Mouse (Mus musculus) 3T3-L1 (cell line): ENCODE measurements around the gene Syt2.
A peak's percentile ranks its signal among the peaks of the same experiment; 100 is the strongest.

Experiments
- DNase-seq: peaks from one replicate; pipeline ENCODE4 v3.0.0-alpha.2; 2015; ENCODE audit warnings: low read depth, low spot score

Syt2 gene

GRCm38 (mm10) chr1:134772821-134773220 lies 126.3 kb downstream of the Syt2 start:
- DNase-seq: no peak

DNA sequence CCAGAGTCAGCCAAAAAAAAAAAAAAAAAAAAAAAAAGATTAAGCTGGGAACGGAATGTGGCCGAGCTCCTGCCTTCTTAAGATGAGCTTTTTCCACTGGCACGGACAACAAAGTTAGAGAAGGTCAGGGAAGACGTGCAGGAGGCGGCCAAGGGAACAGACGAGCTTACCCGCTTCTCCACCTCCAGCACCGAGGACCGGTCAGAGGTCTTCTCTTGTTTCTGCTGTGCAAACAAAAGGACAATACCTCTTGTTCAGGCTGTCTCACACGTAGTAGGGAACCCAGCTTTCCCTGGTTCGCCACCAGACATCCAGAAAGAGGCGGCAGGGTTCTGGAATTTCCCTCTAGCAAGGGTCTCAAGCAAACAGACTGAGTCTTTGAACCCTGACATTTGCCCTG lies 126.8 kb downstream of the Syt2 start:
- DNase-seq: no peak

GRCm38 (mm10) chr1:134774247-134774646 lies 127.8 kb downstream of the Syt2 start:
- DNase-seq: no peak

DNA sequence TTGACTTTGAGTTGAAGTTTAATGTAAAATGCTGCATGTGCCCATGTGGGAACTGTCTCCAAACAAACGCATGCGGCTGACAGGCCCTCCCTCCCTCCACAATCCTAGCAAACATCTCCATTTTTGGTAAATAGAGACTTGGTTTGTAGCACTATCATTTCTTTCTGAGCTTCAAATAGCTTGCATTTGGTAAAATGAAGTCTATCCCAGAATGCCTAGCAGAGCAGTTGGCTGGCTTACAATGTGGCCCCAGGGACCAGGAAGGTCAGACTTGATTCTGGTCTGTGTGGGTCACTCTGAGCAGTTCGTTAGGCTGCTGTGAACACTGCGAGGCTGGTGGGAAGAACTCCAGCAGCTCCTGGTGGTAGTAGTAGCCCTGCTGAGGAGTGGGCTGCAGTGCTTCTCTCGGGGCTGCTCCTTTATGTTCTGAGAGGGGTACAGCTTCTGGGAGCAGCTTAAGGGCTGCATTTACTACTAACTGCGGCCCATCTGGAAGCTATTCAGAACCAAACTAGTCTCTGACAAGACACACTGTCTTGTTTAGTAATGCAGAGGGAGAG lies 128.3 kb downstream of the Syt2 start:
- DNase-seq: no peak

DNA sequence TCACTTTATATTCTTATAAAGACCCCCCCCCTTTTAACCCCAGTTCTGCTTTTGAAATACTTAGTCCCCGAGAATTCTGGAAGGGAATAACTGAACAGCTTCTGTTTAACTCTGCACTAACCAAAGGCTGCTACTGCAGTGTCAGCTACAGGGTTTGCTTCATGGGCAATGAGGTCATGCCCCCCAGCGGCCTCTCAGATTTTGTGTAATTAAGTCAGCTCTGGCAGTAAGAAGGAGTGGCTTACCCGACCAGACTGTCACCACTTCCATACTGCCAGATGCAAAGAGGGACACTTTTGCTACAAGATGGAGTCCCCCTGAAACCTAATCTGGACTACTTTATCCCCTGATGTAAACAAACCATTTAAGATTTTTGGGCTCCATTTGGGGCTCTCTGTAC lies 129.2 kb downstream of the Syt2 start:
- no peak for DNase-seq

DNA sequence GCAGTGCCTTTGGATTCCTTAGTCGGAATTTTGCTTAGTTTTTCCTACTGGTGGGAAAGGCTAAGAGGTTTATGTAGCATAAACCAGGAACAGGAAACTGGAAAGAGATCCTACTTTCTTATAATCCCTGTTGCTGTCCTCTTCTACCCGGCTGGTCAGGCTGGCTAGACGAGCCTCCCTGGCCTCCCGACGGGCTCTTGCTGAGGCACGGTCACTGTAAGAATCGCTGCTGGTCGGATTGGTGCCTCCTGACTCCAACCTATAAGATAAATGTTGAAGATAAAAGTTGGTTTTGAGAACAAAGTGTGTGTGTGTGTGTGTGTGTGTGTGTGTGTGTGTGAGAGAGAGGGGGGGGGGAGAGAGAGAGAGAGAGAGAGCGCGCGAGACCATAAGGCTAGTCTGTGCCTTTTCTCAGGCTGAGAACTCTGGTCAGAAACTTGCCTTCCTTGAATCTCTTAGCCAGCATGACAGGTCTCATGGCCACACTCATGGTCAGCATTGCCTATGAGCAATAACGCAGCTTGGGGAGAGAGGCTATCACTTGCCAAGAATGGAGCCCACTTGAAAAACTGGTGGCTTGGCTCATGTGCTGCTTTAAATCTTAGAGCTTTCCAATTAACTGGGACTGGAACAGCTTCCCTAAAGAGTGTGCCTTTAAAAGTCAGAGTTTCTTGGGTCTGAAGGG lies 130.9 kb downstream of the Syt2 start:
- DNase-seq: no peak

GRCm38 (mm10) chr1:134777936-134778548 lies 131.6 kb downstream of the Syt2 start:
- no peak for DNase-seq

- no peak for DNase-seq
Observed at GRCm38 (mm10) chr1:134782797-134783196, 136.3 kb downstream of the Syt2 start.

DNA sequence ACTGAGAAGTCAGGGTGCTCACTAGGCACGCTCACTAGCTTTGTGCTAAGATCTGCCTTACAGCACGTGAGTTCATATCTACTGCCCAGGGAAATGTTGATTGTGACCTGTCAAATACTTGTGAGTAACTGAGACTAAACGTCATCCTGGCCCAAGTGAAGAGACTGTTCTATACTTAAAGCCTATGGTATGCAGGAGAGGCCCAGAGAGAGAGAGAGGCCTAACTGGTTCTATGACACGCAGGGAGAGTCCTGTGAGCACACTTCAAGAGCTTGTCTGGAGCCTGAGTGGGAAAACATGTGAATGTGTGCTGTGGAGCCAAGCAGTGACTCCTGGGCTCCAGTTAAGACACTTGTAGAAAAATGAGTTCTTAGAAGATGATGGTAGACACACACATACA lies 137.5 kb downstream of the Syt2 start:
- no peak for DNase-seq

DNA sequence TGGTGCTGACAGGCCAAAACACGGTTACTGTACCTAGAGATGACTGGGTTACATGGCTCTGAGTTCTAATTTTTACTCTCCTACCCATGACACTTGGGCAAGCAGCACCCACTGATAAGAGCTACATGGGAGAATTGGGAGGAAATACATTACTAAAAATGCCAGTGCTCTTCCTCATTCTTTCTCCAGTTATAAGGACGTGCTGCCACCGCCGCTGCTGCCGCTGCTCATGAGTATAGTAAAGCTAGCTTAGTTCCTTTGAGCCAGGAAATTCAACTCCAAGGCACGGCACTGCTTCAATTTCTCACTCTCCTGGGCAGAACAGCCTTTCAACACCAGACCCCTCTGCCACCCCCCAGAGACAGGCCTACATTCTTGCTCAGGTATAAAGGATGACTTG lies 138.0 kb downstream of the Syt2 start:
- no peak for DNase-seq

DNA sequence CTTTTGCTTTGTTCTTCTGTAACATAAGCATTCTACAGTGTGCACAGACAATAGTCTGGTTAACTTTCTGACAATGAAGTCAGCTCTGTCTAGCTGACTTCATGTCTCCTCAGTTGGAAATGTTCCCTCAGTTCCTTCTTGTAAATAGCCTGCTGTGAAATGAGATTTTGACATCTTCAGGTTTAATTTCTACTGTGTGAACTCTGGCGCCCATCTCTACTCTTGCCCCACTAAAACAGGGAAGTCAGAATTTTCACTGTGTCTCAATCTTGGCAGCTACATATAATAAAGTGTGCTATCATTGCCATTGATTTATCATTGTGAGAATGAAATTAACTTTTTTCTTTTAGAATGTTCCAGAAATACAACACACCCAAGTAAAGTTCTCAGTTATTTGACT lies 138.4 kb downstream of the Syt2 start:
- DNase-seq: no peak

- DNase-seq: no peak
Observed at GRCm38 (mm10) chr1:134788096-134788495, 141.6 kb downstream of the Syt2 start.

DNA sequence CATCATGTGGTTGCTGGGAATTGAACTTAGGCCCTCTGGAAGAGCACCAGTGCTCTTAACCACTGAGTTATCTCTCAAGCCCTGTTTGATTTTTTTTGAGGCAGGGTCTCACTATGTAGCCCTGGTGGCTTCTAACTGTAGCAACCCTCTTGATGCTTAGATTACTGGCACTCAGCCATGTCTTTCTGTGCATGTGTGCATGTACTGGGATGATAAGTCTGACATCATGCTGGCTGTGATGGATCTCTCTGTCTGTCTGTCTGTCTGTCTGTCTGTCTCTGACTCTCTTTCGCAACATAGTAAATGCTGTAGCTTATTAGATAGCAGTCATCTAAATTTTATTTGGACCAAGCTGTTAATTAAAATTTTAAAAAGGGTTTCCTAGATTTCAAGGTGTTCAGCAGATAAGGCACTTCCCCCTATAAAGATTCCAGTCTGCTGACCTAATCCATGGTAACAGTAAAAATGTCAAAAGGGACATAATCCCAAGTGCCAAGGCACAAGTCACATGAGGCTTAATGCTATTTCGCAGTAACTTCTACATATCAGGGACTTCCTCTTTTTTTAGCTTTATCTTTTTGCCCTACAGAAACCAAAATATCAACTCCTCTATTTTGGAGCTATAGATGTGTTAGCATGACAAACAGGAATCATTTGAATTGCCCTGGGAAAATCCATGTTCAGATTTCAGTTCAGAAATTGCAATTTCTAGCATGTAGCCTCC lies 144.4 kb downstream of the Syt2 start:
- DNase-seq: no peak

DNA sequence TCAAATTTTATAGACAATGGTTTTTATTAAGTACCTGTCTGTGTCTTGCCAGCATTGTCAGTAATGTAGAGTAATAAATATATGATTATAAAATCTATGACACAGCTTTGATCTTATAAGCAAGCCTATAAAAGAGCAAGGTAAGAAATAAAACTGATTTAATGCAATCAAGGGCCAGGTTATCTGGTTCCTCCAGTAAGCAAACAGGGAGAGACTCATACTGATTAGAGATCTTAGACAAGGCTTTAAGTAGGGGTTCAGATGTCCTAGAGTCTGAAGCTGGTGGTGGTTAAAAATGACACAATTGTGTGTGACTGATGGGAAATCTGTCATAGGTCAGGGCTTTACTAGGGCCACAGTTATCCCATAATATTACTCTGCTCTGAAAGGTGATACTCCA lies 145.0 kb downstream of the Syt2 start:
- DNase-seq: no peak

DNA sequence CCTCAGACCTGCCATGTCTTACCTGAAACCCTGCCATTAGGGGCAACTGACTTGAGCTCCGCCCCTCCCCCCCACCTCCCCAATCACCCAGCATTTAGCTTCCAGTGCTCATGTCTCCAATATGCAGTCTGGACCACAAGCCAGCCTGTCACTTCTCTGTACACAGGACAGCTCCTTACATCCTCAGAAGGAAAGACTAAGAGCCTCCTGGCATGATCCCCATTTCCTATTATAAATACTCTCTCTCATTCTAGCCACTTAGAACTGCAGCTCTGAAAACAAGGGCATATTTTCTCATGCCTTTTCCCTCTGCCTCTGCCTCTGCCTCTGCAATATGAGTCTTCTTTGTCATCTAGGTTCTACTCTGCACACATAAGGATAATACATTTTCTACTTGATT lies 149.6 kb downstream of the Syt2 start:
- DNase-seq: no peak

GRCm38 (mm10) chr1:134796536-134796935 lies 150.1 kb downstream of the Syt2 start:
- no peak for DNase-seq

DNA sequence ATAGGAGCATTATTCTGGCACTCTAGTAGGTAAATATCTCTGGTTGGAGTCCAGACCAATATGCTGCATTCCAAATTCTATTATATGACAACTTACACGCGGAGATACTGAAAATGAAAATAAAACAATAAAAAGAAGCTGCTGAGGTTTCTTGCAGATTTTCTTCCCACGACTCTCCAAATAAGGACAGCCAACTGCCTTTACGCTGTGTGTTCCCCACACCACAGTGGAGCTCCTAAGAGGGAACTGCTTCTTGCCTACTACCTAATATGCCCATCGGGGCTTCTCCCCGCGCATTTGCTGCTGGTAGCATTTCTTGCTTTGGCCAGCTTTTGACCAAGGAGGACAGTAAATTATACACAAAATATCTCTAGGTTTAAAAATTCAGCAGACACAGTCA lies 155.3 kb downstream of the Syt2 start:
- DNase-seq: no peak

- DNase-seq: peak; percentile 95
Observed at GRCm38 (mm10) chr1:134803286-134804117, 157.0 kb downstream of the Syt2 start.

GRCm38 (mm10) chr1:134804373-134804772 lies 157.9 kb downstream of the Syt2 start:
- DNase-seq: no peak

DNA sequence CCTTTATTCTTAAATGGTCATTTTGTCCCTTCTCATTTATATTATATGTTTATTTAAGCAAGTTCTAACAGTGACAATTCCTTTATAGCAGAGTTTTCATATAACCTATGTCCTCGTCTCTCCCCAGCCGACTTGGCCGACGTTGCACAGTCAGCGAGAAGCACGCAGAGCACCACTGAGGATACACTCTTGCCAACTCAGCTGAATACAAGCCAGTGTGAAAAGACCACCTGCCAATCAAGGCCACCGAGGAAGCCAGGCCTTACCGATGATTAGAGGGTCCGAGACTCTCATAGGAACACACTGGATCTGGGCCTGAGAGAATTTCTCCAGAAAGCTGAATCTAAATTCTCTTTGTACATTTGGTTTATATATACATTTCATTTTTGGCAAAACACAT lies 159.0 kb downstream of the Syt2 start:
- DNase-seq: no peak
